Mouse (Mus musculus) liver, embryonic 18 days (tissue): ENCODE measurements around the gene Lrrn4cl. TPM values are rescaled to one million over a fixed set of nuclear protein-coding genes. Genes with fewer than 3 reads are reported as not detected.

Experiments
- polyA plus RNA-seq: library from polyadenylated mRNA; depleted of rRNA; stranded (reverse); fragments of >200 nt; gene quantifications from 2 replicates; pipeline ENCODE4 v1.2.3, GENCODE M21; 2012; rRNA removed

Gene Lrrn4cl
- polyA plus RNA-seq, 1 experiment = 0.23 TPM

Other genes starting within 250 kb of the Lrrn4cl start
- gene Slc22a6, start 232.7 kb upstream of the Lrrn4cl start, polyA plus RNA-seq = not detected in 2 replicates
- under 0.01 and 0.02 TPM in 2 replicates for gene Chrm1, start 187.0 kb upstream of the Lrrn4cl start, polyA plus RNA-seq
- gene Slc3a2, start 127.4 kb upstream of the Lrrn4cl start, polyA plus RNA-seq = 69.0 and 73.7 TPM in 2 replicates
- 23.6 and 26.8 TPM in 2 replicates for gene Wdr74, start 114.9 kb upstream of the Lrrn4cl start, polyA plus RNA-seq
- 0.14 and 0.22 TPM in 2 replicates for gene 1700092M07Rik, start 110.0 kb upstream of the Lrrn4cl start, polyA plus RNA-seq
- gene Stx5a, start 109.4 kb upstream of the Lrrn4cl start, polyA plus RNA-seq = 42.5 and 43.8 TPM in 2 replicates
- 66.5 and 71.8 TPM in 2 replicates for gene Nxf1, start 93.7 kb upstream of the Lrrn4cl start, polyA plus RNA-seq
- gene Tmem223, start 79.8 kb upstream of the Lrrn4cl start, polyA plus RNA-seq = 50.0 and 53.2 TPM in 2 replicates
- 55.2 and 62.8 TPM in 2 replicates for gene Tmem179b, start 76.3 kb upstream of the Lrrn4cl start, polyA plus RNA-seq
- 6.0 and 6.1 TPM in 2 replicates for gene Taf6l, start 64.4 kb upstream of the Lrrn4cl start, polyA plus RNA-seq
- gene Polr2g, start 52.2 kb upstream of the Lrrn4cl start, polyA plus RNA-seq = 50.2 and 51.9 TPM in 2 replicates
- gene Zbtb3, start 48.2 kb upstream of the Lrrn4cl start, polyA plus RNA-seq = 0.63 and 0.78 TPM in 2 replicates
- 12.9 and 13.3 TPM in 2 replicates for gene Ttc9c, start 31.4 kb upstream of the Lrrn4cl start, polyA plus RNA-seq
- gene Hnrnpul2, start 30.8 kb upstream of the Lrrn4cl start, polyA plus RNA-seq = 26.5 and 29.8 TPM in 2 replicates
- 0.14 and 0.93 TPM in 2 replicates for gene AC129217.1, start 21.0 kb upstream of the Lrrn4cl start, polyA plus RNA-seq
- gene Bscl2, start 13.3 kb upstream of the Lrrn4cl start, polyA plus RNA-seq = 18.0 and 18.1 TPM in 2 replicates
- gene Gng3, start 11.6 kb upstream of the Lrrn4cl start, polyA plus RNA-seq = 0.04 and 0.06 TPM in 2 replicates
- 63.3 and 71.1 TPM in 2 replicates for gene Ubxn1, start 20.7 kb downstream of the Lrrn4cl start, polyA plus RNA-seq
- 27.3 and 30.3 TPM in 2 replicates for gene Uqcc3, start 30.2 kb downstream of the Lrrn4cl start, polyA plus RNA-seq
- 2.1 and 2.2 TPM in 2 replicates for gene Lbhd1, start 33.0 kb downstream of the Lrrn4cl start, polyA plus RNA-seq
- gene Gm49403, start 33.2 kb downstream of the Lrrn4cl start, polyA plus RNA-seq = not detected in 2 replicates
- 30.7 and 31.4 TPM in 2 replicates for gene 1810009A15Rik, start 38.1 kb downstream of the Lrrn4cl start, polyA plus RNA-seq
- not detected in 2 replicates for gene Gm49416, start 38.2 kb downstream of the Lrrn4cl start, polyA plus RNA-seq
- 8.9 and 9.1 TPM in 2 replicates for gene Ints5, start 42.2 kb downstream of the Lrrn4cl start, polyA plus RNA-seq
- 72.8 and 81.9 TPM in 2 replicates for gene Ganab, start 47.3 kb downstream of the Lrrn4cl start, polyA plus RNA-seq
- gene B3gat3, start 69.6 kb downstream of the Lrrn4cl start, polyA plus RNA-seq = 32.9 and 35.2 TPM in 2 replicates
- 1.9 and 2.0 TPM in 2 replicates for gene Rom1, start 78.6 kb downstream of the Lrrn4cl start, polyA plus RNA-seq
- gene Eml3, start 78.8 kb downstream of the Lrrn4cl start, polyA plus RNA-seq = 9.6 and 11.4 TPM in 2 replicates
- gene Mta2, start 91.1 kb downstream of the Lrrn4cl start, polyA plus RNA-seq = 17.0 and 17.4 TPM in 2 replicates
- gene Tut1, start 103.1 kb downstream of the Lrrn4cl start, polyA plus RNA-seq = 8.7 and 9.0 TPM in 2 replicates
- gene Eef1g, start 116.3 kb downstream of the Lrrn4cl start, polyA plus RNA-seq = 149 and 173 TPM in 2 replicates
- gene Ahnak, start 138.5 kb downstream of the Lrrn4cl start, polyA plus RNA-seq = 2.0 TPM in 2 replicates
- gene Scgb1a1, start 237.2 kb downstream of the Lrrn4cl start, polyA plus RNA-seq = not detected in 2 replicates